Mouse (Mus musculus) CH12.LX (cell line): Measurements from ENCODE around the gene Tlcd1. TPM values are rescaled to one million over a fixed set of nuclear protein-coding genes. Genes with fewer than 3 reads are reported as not detected.

Experiments used
- DNase-seq: peaks from one replicate; pipeline ENCODE4 v3.0.0-alpha.2; 2013; ENCODE audit errors: extremely low read depth
- H3K27ac ChIP-seq: 2 replicates; pipeline ENCODE4 v1.5.1; 2012; ENCODE audit warnings: low read depth, mild to moderate bottlenecking, control low read depth, moderate library complexity; ENCODE audit not compliant: insufficient read depth
- H3K27me3 ChIP-seq: replicated peaks from 2 replicates; pipeline ENCODE3; 2012; ENCODE audit warnings: inconsistent platforms
- H3K36me3 ChIP-seq, 2 experiments: replicated peaks in 1 of 2; 2 replicates each; pipeline versions ENCODE3 to v1.6.1; 2012; ENCODE audit warnings: inconsistent platforms in 1 of 2, low read length in 1 of 2, mild to moderate bottlenecking in 1 of 2, mixed read lengths in 1 of 2, moderate library complexity in 1 of 2; ENCODE audit not compliant: control insufficient read depth in 1 of 2, insufficient read depth in 1 of 2
- H3K4me1 ChIP-seq, 2 experiments: 2 replicates each; pipeline ENCODE4 v1.6.1; 2012; ENCODE audit warnings: inconsistent platforms in 1 of 2, moderate library complexity in 1 of 2; ENCODE audit not compliant: insufficient read depth in 2 of 2, control insufficient read depth in 1 of 2
- H3K4me2 ChIP-seq: 2 replicates; pipeline ENCODE4 v1.6.1; 2012; ENCODE audit warnings: low read depth, mild to moderate bottlenecking, control low read depth; ENCODE audit not compliant: poor library complexity, insufficient read depth, severe bottlenecking
- H3K4me3 ChIP-seq, 3 experiments: fragments of 150-350 bp in 1 of 3; sonication (generic) in 1 of 3; replicated peaks in 1 of 3; 2 replicates each; pipeline versions ENCODE3 to v1.5.1; 2011 to 2012; ENCODE audit warnings: low read depth in 2 of 3, low read length in 2 of 3, mild to moderate bottlenecking in 2 of 3, moderate library complexity in 2 of 3, control low read depth in 1 of 3, improper control_type of control experiment in 1 of 3, inconsistent platforms in 1 of 3, mixed read lengths in 1 of 3; ENCODE audit not compliant: poor library complexity in 1 of 3
- H3K79me2 ChIP-seq: replicated peaks from 2 replicates; pipeline ENCODE4 v1.6.1; 2012; ENCODE audit warnings: mild to moderate bottlenecking, moderate library complexity; ENCODE audit not compliant: control insufficient read depth, poor library complexity, insufficient read depth, severe bottlenecking; ENCODE audit errors: extremely low read depth
- H3K9ac ChIP-seq: 2 replicates; pipeline ENCODE4 v1.6.1; 2012; ENCODE audit warnings: low read depth, mild to moderate bottlenecking, control low read depth, moderate library complexity; ENCODE audit not compliant: insufficient read depth
- H3K9me3 ChIP-seq: replicated peaks from 2 replicates; pipeline ENCODE3; 2012; ENCODE audit warnings: low read length, inconsistent platforms, mixed read lengths
- BHLHE40 ChIP-seq: IDR thresholded peaks from 2 replicates; pipeline ENCODE4 v1.6.1; 2011; ENCODE audit warnings: mild to moderate bottlenecking, low read depth, low read length, improper control_type of control experiment
- CHD1 ChIP-seq: IDR thresholded peaks from 2 replicates; pipeline ENCODE4 v1.6.1; 2012; ENCODE audit warnings: low read depth, low read length, improper control_type of control experiment, inconsistent platforms
- CHD2 ChIP-seq: IDR thresholded peaks from 2 replicates; pipeline ENCODE4 v1.6.1; 2011; ENCODE audit warnings: low read length, improper control_type of control experiment
- CTCF ChIP-seq, 2 experiments: IDR thresholded peaks in 1 of 2; conservative IDR thresholded peaks in 1 of 2; 2 replicates each; pipeline ENCODE4 v1.5.1; 2011 to 2012; ENCODE audit warnings: low read depth in 2 of 2, low read length in 2 of 2, improper control_type of control experiment in 1 of 2, inconsistent platforms in 1 of 2, mild to moderate bottlenecking in 1 of 2, moderate library complexity in 1 of 2
- E2F4 ChIP-seq: IDR thresholded peaks from 2 replicates; pipeline ENCODE4 v1.6.1; 2011; ENCODE audit warnings: low read depth, low read length, improper control_type of control experiment; ENCODE audit not compliant: insufficient replicate concordance
- ELF1 ChIP-seq: IDR thresholded peaks from 2 replicates; pipeline ENCODE4 v1.6.1; 2014; ENCODE audit warnings: low read depth, mild to moderate bottlenecking, inconsistent platforms, low read length, improper control_type of control experiment
- EP300 ChIP-seq: IDR thresholded peaks from 2 replicates; pipeline ENCODE4 v1.6.1; 2011; ENCODE audit warnings: low read length, improper control_type of control experiment
- ETS1 ChIP-seq: conservative IDR thresholded peaks from 2 replicates; pipeline ENCODE4 v1.6.1; 2012; ENCODE audit warnings: low read depth, mild to moderate bottlenecking, inconsistent platforms, low read length, improper control_type of control experiment, moderate library complexity
- GABPA ChIP-seq: IDR thresholded peaks from 2 replicates; pipeline ENCODE4 v1.6.1; 2012; ENCODE audit warnings: low read depth, low read length, improper control_type of control experiment, inconsistent platforms; ENCODE audit not compliant: insufficient replicate concordance
- HCFC1 ChIP-seq: IDR thresholded peaks from 2 replicates; pipeline ENCODE4 v1.6.1; 2012; ENCODE audit warnings: low read depth, mild to moderate bottlenecking, inconsistent platforms, low read length, improper control_type of control experiment
- IRF4 ChIP-seq: IDR thresholded peaks from 2 replicates; pipeline ENCODE4 v1.6.1; 2014; ENCODE audit warnings: low read depth, mild to moderate bottlenecking, inconsistent platforms, low read length, improper control_type of control experiment
- JUN ChIP-seq: IDR thresholded peaks from 2 replicates; pipeline ENCODE4 v1.6.1; 2011; ENCODE audit warnings: low read depth, mild to moderate bottlenecking, low read length, improper control_type of control experiment, moderate library complexity; ENCODE audit not compliant: insufficient read depth
- JUND ChIP-seq: conservative IDR thresholded peaks from 2 replicates; pipeline ENCODE4 v1.6.1; 2011; ENCODE audit warnings: low read depth, low read length, improper control_type of control experiment
- KAT2A ChIP-seq: IDR thresholded peaks from 2 replicates; pipeline ENCODE4 v1.6.1; 2012; ENCODE audit warnings: low read length, improper control_type of control experiment, inconsistent platforms; ENCODE audit not compliant: insufficient replicate concordance
- MAFK ChIP-seq: IDR thresholded peaks from 2 replicates; pipeline ENCODE4 v1.6.1; 2011; ENCODE audit warnings: low read length, improper control_type of control experiment; ENCODE audit not compliant: insufficient replicate concordance
- MAX ChIP-seq: IDR thresholded peaks from 2 replicates; pipeline ENCODE4 v1.6.1; 2011; ENCODE audit warnings: low read length, improper control_type of control experiment
- MAZ ChIP-seq: IDR thresholded peaks from 2 replicates; pipeline ENCODE4 v1.6.1; 2012; ENCODE audit warnings: low read depth, mild to moderate bottlenecking, inconsistent platforms, low read length, improper control_type of control experiment, moderate library complexity
- MEF2A ChIP-seq: IDR thresholded peaks from 2 replicates; pipeline ENCODE4 v1.6.1; 2014; ENCODE audit warnings: low read depth, mild to moderate bottlenecking, inconsistent platforms, low read length, improper control_type of control experiment, borderline replicate concordance
- MXI1 ChIP-seq: IDR thresholded peaks from 2 replicates; pipeline ENCODE4 v1.6.1; 2011; ENCODE audit warnings: mild to moderate bottlenecking, low read depth, low read length, improper control_type of control experiment
- MYC ChIP-seq: IDR thresholded peaks from 2 replicates; pipeline ENCODE4 v1.6.1; 2011; ENCODE audit warnings: low read depth, mild to moderate bottlenecking, improper control_type of control experiment, low read length
- NELFE ChIP-seq: IDR thresholded peaks from 2 replicates; pipeline ENCODE4 v1.6.1; 2011; ENCODE audit warnings: low read depth, low read length, improper control_type of control experiment
- NRF1 ChIP-seq: IDR thresholded peaks from 2 replicates; pipeline ENCODE4 v1.6.1; 2014; ENCODE audit warnings: low read depth, mild to moderate bottlenecking, inconsistent platforms, low read length, improper control_type of control experiment, moderate library complexity
- PAX5 ChIP-seq: IDR thresholded peaks from 2 replicates; pipeline ENCODE4 v1.6.1; 2012; ENCODE audit warnings: low read length, inconsistent platforms, mixed read lengths
- POLR2A ChIP-seq: IDR thresholded peaks from 2 replicates; pipeline ENCODE4 v1.6.1; 2011; ENCODE audit warnings: low read depth, mild to moderate bottlenecking, improper control_type of control experiment, low read length
- POLR2AphosphoS2 ChIP-seq: IDR thresholded peaks from 2 replicates; pipeline ENCODE4 v1.6.1; 2011; ENCODE audit warnings: low read depth, low read length, improper control_type of control experiment
- RAD21 ChIP-seq: IDR thresholded peaks from 2 replicates; pipeline ENCODE4 v1.6.1; 2011; ENCODE audit warnings: low read depth, mild to moderate bottlenecking, low read length, improper control_type of control experiment, moderate library complexity
- RCOR1 ChIP-seq: conservative IDR thresholded peaks from 2 replicates; pipeline ENCODE4 v1.6.1; 2012; ENCODE audit warnings: low read depth, mild to moderate bottlenecking, inconsistent platforms, low read length, improper control_type of control experiment
- SIN3A ChIP-seq: IDR thresholded peaks from 2 replicates; pipeline ENCODE4 v1.6.1; 2012; ENCODE audit warnings: low read length, improper control_type of control experiment, inconsistent platforms
- SMC3 ChIP-seq: IDR thresholded peaks from 2 replicates; pipeline ENCODE4 v1.6.1; 2011; ENCODE audit warnings: low read depth, low read length, improper control_type of control experiment
- TBP ChIP-seq: conservative IDR thresholded peaks from 2 replicates; pipeline ENCODE4 v1.6.1; 2011; ENCODE audit warnings: low read depth, low read length, improper control_type of control experiment
- TCF12 ChIP-seq: IDR thresholded peaks from 2 replicates; pipeline ENCODE4 v1.6.1; 2014; ENCODE audit warnings: low read depth, mild to moderate bottlenecking, inconsistent platforms, low read length, improper control_type of control experiment
- UBTF ChIP-seq: IDR thresholded peaks from 2 replicates; pipeline ENCODE4 v1.6.1; 2012; ENCODE audit warnings: low read depth, mild to moderate bottlenecking, inconsistent platforms, low read length, improper control_type of control experiment, moderate library complexity
- USF1 ChIP-seq: IDR thresholded peaks from 2 replicates; pipeline ENCODE4 v1.6.1; 2014; ENCODE audit warnings: low read depth, mild to moderate bottlenecking, inconsistent platforms, low read length, improper control_type of control experiment
- USF2 ChIP-seq: conservative IDR thresholded peaks from 2 replicates; pipeline ENCODE4 v1.6.1; 2011; ENCODE audit warnings: low read depth, low read length, improper control_type of control experiment
- ZC3H11A ChIP-seq: IDR thresholded peaks from 2 replicates; pipeline ENCODE4 v1.6.1; 2012; ENCODE audit warnings: low read depth, mild to moderate bottlenecking, inconsistent platforms, low read length, improper control_type of control experiment
- ZKSCAN1 ChIP-seq: IDR thresholded peaks from 2 replicates; pipeline ENCODE4 v1.6.1; 2012; ENCODE audit warnings: low read depth, inconsistent platforms, low read length, improper control_type of control experiment, borderline replicate concordance
- ZMIZ1 ChIP-seq: IDR thresholded peaks from 2 replicates; pipeline ENCODE4 v1.6.1; 2012; ENCODE audit warnings: low read depth, mild to moderate bottlenecking, inconsistent platforms, low read length, improper control_type of control experiment
- ZNF384 ChIP-seq: IDR thresholded peaks from 2 replicates; pipeline ENCODE4 v1.6.1; 2012; ENCODE audit warnings: low read depth, low read length, improper control_type of control experiment, inconsistent platforms
- dilution Hi-C: fragments of 300-500 bp; cut with MboI; formaldehyde crosslinking; loops from 2 replicates; pipeline ENCODE4 v1.14.3; 2020; ENCODE audit warnings: low sequenced_read_pairs; ENCODE audit not compliant: extremely low pct_unique_long_range_greater_than_20kb, extremely low pct_ligation_motif_present
- in situ Hi-C: fragments of 300-500 bp; cut with MboI; formaldehyde crosslinking; loops from 3 replicates; pipeline ENCODE4 v1.14.3; 2019; ENCODE audit warnings: low sequenced_read_pairs, low pct_ligation_motif_present, low pct_unique_long_range_greater_than_20kb, mixed read lengths
- polyA plus RNA-seq: library from polyadenylated mRNA; unstranded; fragments of >175 nt; gene quantifications from 2 replicates; pipeline ENCODE4 v1.2.1, GENCODE M21; 2012; ENCODE audit warnings: low read depth; ENCODE audit not compliant: insufficient read length
- total RNA-seq, 2 experiments: library from RNA; depleted of rRNA; stranded (reverse); fragments of 300-350 nt in 1 of 2; fragments of >200 nt in 1 of 2; gene quantifications; 2 replicates each; pipeline ENCODE4 v1.2.3; 2012 to 2014

Gene Tlcd1
- total and polyA plus RNA-seq, 3 experiments: 15.6 to 20.3 (median 16.4) TPM

GRCm38 (mm10) chr11:78164924-78165760 is 11.4 kb upstream of the Tlcd1 start, which contains the start of gene Traf4:
Traf4 (minus strand) TSS chr11:78165589.
- H3K79me2 ChIP-seq: peaks cover 33% of the 10 kb centered on the region
- no peaks in the 10 kb centered on the region for H3K27me3 ChIP-seq
- H3K9me3 ChIP-seq: no peaks in the 10 kb centered on the region
- peaks cover 31 to 66% of the 10 kb centered on the region in 2 experiments for H3K4me1 ChIP-seq
- TF ChIP-seq KAT2A (no peak), JUN (no peak), TBP (0 out of 2 replicates have a peak, but pooled peaks have one; percentile 40), EP300 (no peak), USF1 (no peak), RCOR1 (no peak), ZC3H11A (no peak), MXI1 (no peak; the same call in 1 of the 2 replicates), SMC3 (peak; percentile 31; the same call in 1 of the 2 replicates), UBTF (0 out of 2 replicates have a peak, but pooled peaks have one; percentile 57), CTCF (conservative IDR thresholded peaks at IDR 0.05 in 1 of 2, IDR thresholded peaks at IDR 0.05 in 1 of 2; ENCODE audit: low read depth in 2 of 2, low read length in 2 of 2) (peak in 1 of 2 experiments; percentile 55; a peak in 2 of 4 replicates), MAFK (no peak), MYC (no peak), ZNF384 (no peak), MEF2A (peak; percentile 66; the same call in 1 of the 2 replicates), RAD21 (no peak; the same call in none of the 2 replicates), BHLHE40 (peak; percentile 52), NELFE (peak; percentile 76; the same call in 1 of the 2 replicates), E2F4 (no peak), PAX5 (no peak), POLR2A (peak; percentile 82), ZMIZ1 (no peak; the same call in 1 of the 2 replicates), IRF4 (no peak), ELF1 (peak; percentile 31; the same call in 1 of the 2 replicates), ZKSCAN1 (no peak), CHD1 (no peak), MAX (no peak), TCF12 (peak; percentile 56; the same call in 1 of the 2 replicates), MAZ (no peak; the same call in 1 of the 2 replicates), CHD2 (no peak), NRF1 (no peak; the same call in 1 of the 2 replicates), POLR2AphosphoS2 (peak; percentile 22; the same call in 1 of the 2 replicates), GABPA (peak; percentile 90), USF2 (no peak), SIN3A (peak; percentile 81), JUND (no peak), ETS1 (peak; percentile 38), HCFC1 (no peak)
- peak within 1 kb of the TSS; percentile 85 for H3K4me2 ChIP-seq
- peak; percentile 79 for DNase-seq
- H3K9ac ChIP-seq: peak within 1 kb of the TSS; percentile 96
- in situ Hi-C loops (no loop called here), dilution Hi-C loops (no loop called here)
- peaks cover 21 to 37% of the 10 kb centered on the region in 2 experiments for H3K36me3 ChIP-seq
- H3K27ac ChIP-seq: peak within 1 kb of the TSS; percentile 91
- peak within 1 kb of the TSS; percentile 73 to 97 (median 96) for H3K4me3 ChIP-seq
